Mouse (Mus musculus): ENCODE data around the gene Mrtfa. TPM values are rescaled to one million over a fixed set of nuclear protein-coding genes. Genes with fewer than 3 reads are reported as not detected.
A peak's percentile ranks its signal among the peaks of the same experiment; 100 is the strongest.

Mrtfa gene
- total RNA-seq, 2 experiments from 2014 or later: 17.1 to 37.4 TPM

- intact Hi-C loops (cut with DNase I; ENCODE audit: low total_unique reads): no loop called here
- no peak for DNase-seq
Observed at GRCm38 (mm10) chr15:81164560-81165310, 25.8 kb downstream of the Mrtfa start.

GRCm38 (mm10) chr15:81161571-81161970 lies 29.0 kb downstream of the Mrtfa start:
- intact Hi-C loops (cut with DNase I; ENCODE audit: low total_unique reads): no loop called here
- DNase-seq: no peak

DNA sequence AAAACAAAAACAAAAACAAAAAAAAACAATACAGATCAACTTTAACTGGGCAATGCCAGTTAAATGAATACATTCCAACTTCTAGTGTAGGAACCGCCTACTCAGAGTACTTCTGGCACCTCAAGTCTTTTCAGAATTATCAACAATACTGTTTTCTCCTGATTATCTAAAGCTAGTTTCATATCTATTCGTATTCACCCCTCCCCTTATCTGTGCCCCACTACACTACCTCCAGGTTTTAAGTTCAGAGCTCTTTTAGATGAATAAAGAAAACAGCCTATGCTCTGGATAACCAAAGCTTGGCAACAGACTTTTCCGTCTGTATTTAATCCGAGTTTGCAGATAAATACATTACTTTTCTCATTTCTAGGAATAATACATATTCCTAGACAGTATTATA lies 29.9 kb downstream of the Mrtfa start:
- no peak for DNase-seq
- intact Hi-C loops (cut with DNase I; ENCODE audit: low total_unique reads): no loop called here

DNA sequence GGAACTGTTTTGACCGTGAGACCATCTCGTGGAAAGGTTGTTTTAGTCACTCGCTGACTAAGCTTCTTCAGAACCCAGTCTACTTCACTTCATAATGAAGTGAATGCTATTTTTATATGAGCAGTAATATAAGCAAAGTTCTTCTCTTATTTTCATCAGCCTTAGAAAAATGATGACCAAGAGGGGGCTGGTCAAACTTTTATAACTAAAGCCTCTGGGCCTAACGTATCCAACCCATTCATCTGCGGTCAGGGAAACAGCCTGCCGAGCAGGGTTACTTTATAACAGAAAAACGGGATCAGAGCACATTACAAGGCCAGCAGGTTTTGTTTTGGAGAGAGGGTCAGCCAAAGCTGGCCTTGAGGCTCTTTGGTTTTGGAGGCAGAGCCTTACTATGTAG lies 31.3 kb downstream of the Mrtfa start:
- intact Hi-C loops (cut with DNase I; ENCODE audit: low total_unique reads): no loop called here
- no peak for DNase-seq

DNA sequence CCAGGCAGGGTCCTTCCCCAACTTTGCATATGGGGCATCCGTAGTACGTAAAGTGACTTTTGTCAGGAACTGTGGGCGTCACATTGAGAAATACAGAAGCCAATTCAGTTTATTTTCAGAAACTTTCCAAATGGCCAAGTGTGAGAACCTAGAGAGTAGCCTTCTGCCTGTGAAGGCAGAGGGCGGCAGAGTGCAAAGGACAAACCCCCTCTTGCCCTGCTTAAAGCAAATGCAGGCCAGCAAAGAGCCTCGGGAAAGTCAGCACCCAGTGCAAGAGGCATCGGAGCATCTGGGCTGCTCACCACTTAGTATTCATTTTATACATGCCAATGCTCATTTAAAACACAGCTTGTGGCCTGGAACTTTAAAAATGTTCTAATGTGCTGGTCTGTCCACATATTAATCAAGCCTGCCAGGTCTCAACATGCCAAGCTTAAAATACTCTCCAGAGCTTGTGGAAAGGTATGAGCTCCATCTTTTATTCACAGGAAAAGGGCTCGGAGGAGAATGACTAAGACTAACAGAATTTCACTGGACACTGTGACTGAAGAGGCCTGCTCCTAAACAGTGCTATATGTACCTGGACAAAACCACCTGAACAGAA lies 31.9 kb downstream of the Mrtfa start:
- no peak for DNase-seq
- intact Hi-C loops (cut with DNase I; ENCODE audit: low total_unique reads): no loop called here

- DNase-seq: no peak
- intact Hi-C loops (cut with DNase I; ENCODE audit: low total_unique reads): no loop called here
Observed at GRCm38 (mm10) chr15:81156453-81156852, 34.1 kb downstream of the Mrtfa start.

- DNase-seq: no peak
- intact Hi-C loops (cut with DNase I; ENCODE audit: low total_unique reads): no loop called here
Observed at GRCm38 (mm10) chr15:81155845-81156244, 34.7 kb downstream of the Mrtfa start.

DNA sequence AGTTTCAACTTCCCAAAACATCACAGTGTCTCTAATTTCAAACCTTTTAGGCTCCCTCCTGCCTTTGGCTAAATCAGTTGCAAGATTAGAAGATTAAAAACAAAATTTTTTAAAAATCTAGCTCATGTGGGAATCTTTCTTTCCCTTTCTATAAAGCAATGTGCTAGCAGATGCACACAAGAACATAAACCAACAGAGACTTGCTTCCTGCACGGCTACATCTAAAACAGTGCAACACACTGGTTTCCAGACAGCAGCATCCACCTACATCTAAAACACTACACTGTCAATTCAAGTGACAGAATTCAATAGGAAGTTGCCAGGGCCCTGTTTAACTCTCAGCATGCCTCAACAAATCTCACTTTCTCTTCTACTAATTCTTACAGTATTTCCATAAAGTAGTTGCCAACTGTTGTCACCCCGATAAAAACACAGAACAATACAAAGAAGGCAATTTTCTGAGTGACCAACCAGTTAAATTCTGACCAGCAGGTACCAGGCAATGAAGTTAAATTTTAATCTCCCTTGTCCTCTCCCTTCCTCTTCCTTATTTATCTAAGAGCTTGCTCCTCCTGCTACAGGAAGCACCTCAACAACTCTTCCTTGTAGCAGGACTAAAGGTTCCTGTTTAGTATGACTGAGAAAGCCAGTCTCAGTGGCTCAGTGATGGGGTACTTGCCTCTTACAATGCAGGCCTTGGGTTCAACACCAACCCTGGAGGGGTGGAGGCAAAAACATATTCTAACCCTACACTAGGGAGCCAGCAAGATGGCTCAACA lies 35.5 kb downstream of the Mrtfa start:
- no peak for DNase-seq
- intact Hi-C loops (cut with DNase I; ENCODE audit: low total_unique reads): no loop called here

DNA sequence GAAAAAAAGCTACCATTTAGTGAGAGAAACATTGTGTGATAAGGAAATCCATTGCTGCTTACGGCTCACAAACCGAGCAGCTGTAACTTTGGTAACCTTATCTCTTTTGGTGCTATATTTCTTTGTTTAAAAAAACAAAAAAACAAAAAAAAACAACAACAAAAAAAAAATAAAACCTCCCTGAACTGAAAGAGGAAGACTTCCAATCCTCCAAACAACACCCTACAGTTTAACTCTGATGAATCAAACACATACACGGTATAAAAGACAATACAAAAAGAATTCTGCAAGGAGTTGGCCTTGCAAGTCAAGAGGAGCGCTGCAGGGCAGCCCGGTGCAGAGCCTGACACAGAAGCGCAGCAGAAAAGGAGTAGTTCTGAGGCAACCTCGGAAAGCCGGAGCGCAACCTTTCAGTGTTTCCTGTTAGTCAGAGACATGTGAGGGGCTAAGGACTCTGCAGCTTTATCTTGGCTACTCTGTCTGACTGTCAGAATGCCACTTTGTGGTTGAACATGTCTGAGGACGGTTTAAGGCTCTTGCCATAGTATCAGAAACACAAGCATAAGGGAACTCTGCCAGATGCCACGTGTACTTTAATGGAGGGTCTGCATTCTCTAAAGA lies 48.5 kb downstream of the Mrtfa start:
- intact Hi-C loops (cut with DNase I; ENCODE audit: low total_unique reads): no loop called here
- DNase-seq: no peak

DNA sequence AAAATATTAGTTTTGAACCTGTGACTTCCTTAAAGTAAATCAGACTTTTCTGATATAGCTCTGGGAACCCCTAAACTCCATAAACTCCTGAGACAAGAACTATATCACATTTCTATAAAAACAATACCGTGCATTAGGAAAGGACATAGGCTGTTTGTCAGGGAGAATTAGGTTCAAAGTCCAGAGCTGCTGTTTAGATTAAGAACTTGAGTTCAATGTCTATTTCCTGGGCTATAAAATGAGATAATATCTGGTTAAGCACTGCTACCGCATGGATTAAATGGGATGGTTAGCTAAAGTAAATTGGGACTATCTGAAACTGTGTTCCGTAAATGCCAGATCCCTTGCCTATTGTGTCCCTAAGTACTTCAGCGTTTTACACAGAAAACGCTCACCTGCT lies 50.6 kb downstream of the Mrtfa start:
- DNase-seq: no peak
- intact Hi-C loops (cut with DNase I; ENCODE audit: low total_unique reads): no loop called here

DNA sequence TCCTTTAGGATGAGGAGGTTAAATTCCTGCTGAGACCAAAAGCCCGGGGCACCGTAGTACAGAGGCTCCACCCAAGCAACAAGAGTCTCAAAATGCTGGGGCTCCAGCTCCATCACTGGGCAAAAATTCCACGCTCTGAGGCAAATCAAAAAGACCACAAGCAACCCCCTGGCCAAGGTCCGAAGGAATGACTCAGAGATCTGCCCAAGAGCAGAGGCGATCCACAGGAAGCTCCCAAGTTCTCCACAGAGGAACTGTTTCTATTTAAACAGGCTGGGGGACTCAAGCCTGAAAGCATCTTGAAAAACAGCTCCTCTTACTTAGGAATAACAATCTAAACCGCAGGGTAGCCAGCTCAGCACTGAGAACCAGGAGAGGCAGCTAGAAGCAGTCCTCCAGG lies 53.3 kb downstream of the Mrtfa start:
- intact Hi-C loops (cut with DNase I; ENCODE audit: low total_unique reads): no loop called here
- peak; percentile 32 for DNase-seq

DNA sequence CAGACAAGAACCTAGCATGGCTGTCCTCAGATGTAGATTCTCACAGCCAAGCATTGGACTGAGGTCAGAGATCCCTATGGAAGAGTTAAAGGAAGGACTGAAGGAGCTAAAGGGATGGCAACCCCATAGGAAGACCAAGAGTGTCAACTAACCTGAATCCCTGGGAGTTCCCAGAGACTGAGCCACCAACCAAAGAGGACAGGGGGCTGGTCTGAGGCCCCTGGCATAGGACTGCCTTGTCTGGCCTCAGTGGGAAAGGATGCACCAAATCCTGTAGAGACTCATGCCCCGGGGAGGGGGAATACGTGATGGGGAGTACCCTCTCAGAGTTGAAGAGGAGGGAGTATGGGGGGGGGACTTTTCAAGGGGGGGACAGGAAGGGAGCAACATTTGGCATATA lies 56.8 kb downstream of the Mrtfa start:
- intact Hi-C loops (cut with DNase I; ENCODE audit: low total_unique reads): no loop called here

DNA sequence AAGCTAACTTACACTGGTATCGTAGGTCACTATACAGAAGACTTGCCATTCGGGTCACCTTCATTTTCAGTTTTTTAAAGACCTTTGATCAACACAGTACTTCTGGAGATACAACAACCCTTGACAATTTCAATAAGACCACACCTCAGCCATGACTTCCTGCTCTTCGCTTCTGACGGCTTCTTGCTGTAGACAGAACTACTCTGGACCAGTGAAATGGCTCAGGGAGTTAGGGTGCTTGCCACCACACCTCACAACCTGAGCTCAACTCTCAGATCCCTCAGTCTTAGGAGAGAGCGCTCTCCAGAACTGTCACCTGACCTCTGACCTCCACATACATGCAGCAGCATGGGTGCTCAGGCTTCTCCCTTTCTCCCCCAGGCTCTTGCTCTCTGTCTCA lies 59.4 kb downstream of the Mrtfa start:
- no peak for DNase-seq
- intact Hi-C loops (cut with DNase I; ENCODE audit: low total_unique reads): no loop called here

More for the DNA sequence above, 56.8 kb downstream of the Mrtfa start:
- no peak for DNase-seq

- no peak for DNase-seq
- intact Hi-C loops (cut with DNase I; ENCODE audit: low total_unique reads): no loop called here
Observed at GRCm38 (mm10) chr15:81129970-81130369, 60.6 kb downstream of the Mrtfa start.

GRCm38 (mm10) chr15:81128155-81128838 lies 62.3 kb downstream of the Mrtfa start:
- DNase-seq: no peak
- intact Hi-C loops (cut with DNase I; ENCODE audit: low total_unique reads): no loop called here

- intact Hi-C loops (cut with DNase I; ENCODE audit: low total_unique reads): no loop called here
- DNase-seq: no peak
Observed at GRCm38 (mm10) chr15:81124282-81124681, 66.3 kb downstream of the Mrtfa start.

- intact Hi-C loops (cut with DNase I; ENCODE audit: low total_unique reads): no loop called here
- DNase-seq: no peak
Observed at GRCm38 (mm10) chr15:81123122-81123521, 67.4 kb downstream of the Mrtfa start.

DNA sequence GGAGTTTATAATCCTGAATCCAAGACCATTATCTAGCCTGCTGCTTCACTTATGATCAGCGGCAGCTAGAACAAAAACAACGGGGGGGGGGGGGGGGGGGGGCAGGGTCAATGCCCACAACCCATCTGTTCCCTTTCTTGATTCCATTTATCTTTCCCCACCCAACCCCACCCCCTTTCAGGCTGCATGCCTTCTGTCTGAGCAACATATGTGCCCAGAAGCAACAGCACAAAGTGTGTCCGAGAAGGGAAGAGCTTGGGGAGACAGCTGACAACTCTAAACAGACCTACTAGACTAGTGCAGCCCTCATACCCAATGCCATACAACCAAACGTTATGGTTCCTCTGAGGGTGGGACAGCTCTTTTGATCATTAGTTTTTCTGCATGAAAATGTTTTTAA lies 68.0 kb downstream of the Mrtfa start:
- no peak for DNase-seq
- intact Hi-C loops (cut with DNase I; ENCODE audit: low total_unique reads): no loop called here

GRCm38 (mm10) chr15:81122078-81122477 lies 68.5 kb downstream of the Mrtfa start:
- intact Hi-C loops (cut with DNase I; ENCODE audit: low total_unique reads): no loop called here
- DNase-seq: no peak

- no peak for DNase-seq
- intact Hi-C loops (cut with DNase I; ENCODE audit: low total_unique reads): no loop called here
Observed at GRCm38 (mm10) chr15:81120946-81121345, 69.6 kb downstream of the Mrtfa start.
